Mouse (Mus musculus): ENCODE measurements at regions not wholly inside any gene's neighbourhood (a gene's known extent, or its start where the extent isn't known, plus 50 kb on each side); places are given as distances from the start of the nearest gene placed in this dataset.

GRCm38 (mm10) chr13:45200511-45201120 lies 122.1 kb downstream of the Gm9817 start:
- WGBS (ENCODE audit: insufficient replicate concordance), result 55% methylated on average over 9 of the region's 9 CpGs
- no peak for ATAC-seq (replicated peaks; ENCODE audit: insufficient number of reproducible peaks, low FRiP score, low TSS enrichment)
- no peak overlapping the region for H3K9ac ChIP-seq (ENCODE audit: low read depth, low read length)

GRCm38 (mm10) chr13:45204856-45205255 lies 126.4 kb downstream of the Gm9817 start:
- Histone ChIP-seq H3K4me3 (ENCODE audit: low read depth, low read length) (no peak overlapping the region), H3K9ac (ENCODE audit: low read depth, low read length) (no peak overlapping the region), H3K36me3 (ENCODE audit: control insufficient read depth, insufficient read depth, low read length) (no peaks in the 10 kb centered on the region), H3K27ac (ENCODE audit: low read depth, low read length) (no peak overlapping the region), H3K9me3 (replicated peaks; ENCODE audit: control insufficient read depth, low read length) (no peaks in the 10 kb centered on the region), H3K4me1 (ENCODE audit: control insufficient read depth, insufficient read depth, low read length) (no peaks in the 10 kb centered on the region), H3K4me2 (no peak overlapping the region), H3K27me3 (ENCODE audit: control insufficient read depth, insufficient read depth, low read length) (no peaks in the 10 kb centered on the region)
- ATAC-seq (replicated peaks; ENCODE audit: insufficient number of reproducible peaks, low FRiP score, low TSS enrichment), result no peak
- whole genome bisulfite sequencing (ENCODE audit: insufficient replicate concordance), result 78% methylated on average over 6 of the region's 6 CpGs

More at GRCm38 (mm10) chr13:45200511-45201120, 122.1 kb downstream of the Gm9817 start:
- H3K9me3 ChIP-seq (replicated peaks; ENCODE audit: control insufficient read depth, low read length), result no peaks in the 10 kb centered on the region
- H3K4me2 ChIP-seq, result no peak overlapping the region
- H3K27me3 ChIP-seq (ENCODE audit: control insufficient read depth, insufficient read depth, low read length), result no peaks in the 10 kb centered on the region
- H3K4me3 ChIP-seq (ENCODE audit: low read depth, low read length), result no peak overlapping the region
- no peaks in the 10 kb centered on the region for H3K36me3 ChIP-seq (ENCODE audit: control insufficient read depth, insufficient read depth, low read length)
- H3K27ac ChIP-seq (ENCODE audit: low read depth, low read length), result no peak overlapping the region
- H3K4me1 ChIP-seq (ENCODE audit: control insufficient read depth, insufficient read depth, low read length), result no peaks in the 10 kb centered on the region

GRCm38 (mm10) chr13:45208540-45209197 lies 130.2 kb downstream of the Gm9817 start:
- Histone ChIP-seq H3K27ac (ENCODE audit: low read depth, low read length) (no peak overlapping the region), H3K4me2 (no peak overlapping the region), H3K36me3 (ENCODE audit: control insufficient read depth, insufficient read depth, low read length) (no peaks in the 10 kb centered on the region), H3K4me3 (ENCODE audit: low read depth, low read length) (no peak overlapping the region), H3K9me3 (replicated peaks; ENCODE audit: control insufficient read depth, low read length) (no peaks in the 10 kb centered on the region), H3K4me1 (ENCODE audit: control insufficient read depth, insufficient read depth, low read length) (no peaks in the 10 kb centered on the region), H3K9ac (ENCODE audit: low read depth, low read length) (no peak overlapping the region), H3K27me3 (ENCODE audit: control insufficient read depth, insufficient read depth, low read length) (no peaks in the 10 kb centered on the region)
- WGBS (ENCODE audit: insufficient replicate concordance), result 64% methylated on average over 5 of the region's 5 CpGs
- no peak for ATAC-seq (replicated peaks; ENCODE audit: insufficient number of reproducible peaks, low FRiP score, low TSS enrichment)

GRCm38 (mm10) chr13:45211241-45211640 lies 132.7 kb downstream of the Gm9817 start:
- Histone ChIP-seq H3K4me1 (ENCODE audit: control insufficient read depth, insufficient read depth, low read length) (no peaks in the 10 kb centered on the region), H3K4me3 (ENCODE audit: low read depth, low read length) (no peak overlapping the region), H3K27ac (ENCODE audit: low read depth, low read length) (no peak overlapping the region), H3K27me3 (ENCODE audit: control insufficient read depth, insufficient read depth, low read length) (no peaks in the 10 kb centered on the region), H3K4me2 (no peak overlapping the region), H3K9me3 (replicated peaks; ENCODE audit: control insufficient read depth, low read length) (no peaks in the 10 kb centered on the region), H3K9ac (ENCODE audit: low read depth, low read length) (no peak overlapping the region), H3K36me3 (ENCODE audit: control insufficient read depth, insufficient read depth, low read length) (no peaks in the 10 kb centered on the region)
- 83% methylated on average over 9 of the region's 9 CpGs for WGBS (ENCODE audit: insufficient replicate concordance)
- ATAC-seq (replicated peaks; ENCODE audit: insufficient number of reproducible peaks, low FRiP score, low TSS enrichment), result no peak

- Histone ChIP-seq H3K9me3 (replicated peaks; ENCODE audit: control insufficient read depth, low read length) (no peaks in the 10 kb centered on the region), H3K27ac (ENCODE audit: low read depth, low read length) (no peak overlapping the region), H3K4me3 (ENCODE audit: low read depth, low read length) (no peak overlapping the region), H3K36me3 (ENCODE audit: control insufficient read depth, insufficient read depth, low read length) (no peaks in the 10 kb centered on the region), H3K4me1 (ENCODE audit: control insufficient read depth, insufficient read depth, low read length) (no peaks in the 10 kb centered on the region), H3K27me3 (ENCODE audit: control insufficient read depth, insufficient read depth, low read length) (no peaks in the 10 kb centered on the region), H3K4me2 (no peak overlapping the region), H3K9ac (ENCODE audit: low read depth, low read length) (no peak overlapping the region)
- ATAC-seq (replicated peaks; ENCODE audit: insufficient number of reproducible peaks, low FRiP score, low TSS enrichment), result no peak
- 26% methylated on average over 5 of the region's 5 CpGs for WGBS (ENCODE audit: insufficient replicate concordance)
These were observed 134.8 kb downstream of the Gm9817 start for GRCm38 (mm10) chr13:45213116-45213834.

- H3K4me2 ChIP-seq, result no peak overlapping the region
- H3K36me3 ChIP-seq (ENCODE audit: control insufficient read depth, insufficient read depth, low read length), result no peaks in the 10 kb centered on the region
- H3K27me3 ChIP-seq (ENCODE audit: control insufficient read depth, insufficient read depth, low read length), result no peaks in the 10 kb centered on the region
- no peak overlapping the region for H3K9ac ChIP-seq (ENCODE audit: low read depth, low read length)
- no peaks in the 10 kb centered on the region for H3K9me3 ChIP-seq (replicated peaks; ENCODE audit: control insufficient read depth, low read length)
- H3K4me1 ChIP-seq (ENCODE audit: control insufficient read depth, insufficient read depth, low read length), result no peaks in the 10 kb centered on the region
- ATAC-seq (replicated peaks; ENCODE audit: insufficient number of reproducible peaks, low FRiP score, low TSS enrichment), result no peak
- no peak overlapping the region for H3K4me3 ChIP-seq (ENCODE audit: low read depth, low read length)
- 87% methylated on average over 4 of the region's 4 CpGs for WGBS (ENCODE audit: insufficient replicate concordance)
- no peak overlapping the region for H3K27ac ChIP-seq (ENCODE audit: low read depth, low read length)
These were observed 139.8 kb downstream of the Gm9817 start for GRCm38 (mm10) chr13:45218251-45218650.

- WGBS (ENCODE audit: insufficient replicate concordance), result 68% methylated on average over 3 of the region's 3 CpGs
- H3K9ac ChIP-seq (ENCODE audit: low read depth, low read length), result no peak overlapping the region
- no peaks in the 10 kb centered on the region for H3K4me1 ChIP-seq (ENCODE audit: control insufficient read depth, insufficient read depth, low read length)
- no peaks in the 10 kb centered on the region for H3K9me3 ChIP-seq (replicated peaks; ENCODE audit: control insufficient read depth, low read length)
- no peak overlapping the region for H3K4me2 ChIP-seq
- H3K36me3 ChIP-seq (ENCODE audit: control insufficient read depth, insufficient read depth, low read length), result no peaks in the 10 kb centered on the region
- ATAC-seq (replicated peaks; ENCODE audit: insufficient number of reproducible peaks, low FRiP score, low TSS enrichment), result no peak
- no peaks in the 10 kb centered on the region for H3K27me3 ChIP-seq (ENCODE audit: control insufficient read depth, insufficient read depth, low read length)
- no peak overlapping the region for H3K27ac ChIP-seq (ENCODE audit: low read depth, low read length)
- no peak overlapping the region for H3K4me3 ChIP-seq (ENCODE audit: low read depth, low read length)
These were observed 141.2 kb downstream of the Gm9817 start for GRCm38 (mm10) chr13:45219671-45220070.

- no peak overlapping the region for H3K4me2 ChIP-seq
- no peak overlapping the region for H3K9ac ChIP-seq (ENCODE audit: low read depth, low read length)
- ATAC-seq (replicated peaks; ENCODE audit: insufficient number of reproducible peaks, low FRiP score, low TSS enrichment), result no peak
- H3K4me3 ChIP-seq (ENCODE audit: low read depth, low read length), result no peak overlapping the region
- no peaks in the 10 kb centered on the region for H3K4me1 ChIP-seq (ENCODE audit: control insufficient read depth, insufficient read depth, low read length)
- no peaks in the 10 kb centered on the region for H3K36me3 ChIP-seq (ENCODE audit: control insufficient read depth, insufficient read depth, low read length)
- no peaks in the 10 kb centered on the region for H3K27me3 ChIP-seq (ENCODE audit: control insufficient read depth, insufficient read depth, low read length)
- 47% methylated on average over 2 of the region's 2 CpGs for WGBS (ENCODE audit: insufficient replicate concordance)
- H3K9me3 ChIP-seq (replicated peaks; ENCODE audit: control insufficient read depth, low read length), result no peaks in the 10 kb centered on the region
- no peak overlapping the region for H3K27ac ChIP-seq (ENCODE audit: low read depth, low read length)
These were observed 152.3 kb downstream of the Gm9817 start for GRCm38 (mm10) chr13:45230804-45231203.

Measured in heart, embryonic 11.5 days (tissue).